Mouse (Mus musculus): ENCODE data around the gene Apob. TPM values are rescaled to one million over a fixed set of nuclear protein-coding genes. Genes with fewer than 3 reads are reported as not detected.

Apob gene
- polyA plus RNA-seq, 1 experiment from 2014 or later: 0.58 TPM

- no peak overlapping the region for H3K4me3 ChIP-seq (ENCODE audit: low read depth, low read length)
- H3K36me3 ChIP-seq (replicated peaks; ENCODE audit: control insufficient read depth, insufficient read depth, low read depth, low read length): no peaks in the 10 kb centered on the region
- H3K9me3 ChIP-seq (replicated peaks; ENCODE audit: control insufficient read depth, low read length): no peaks in the 10 kb centered on the region
- no peaks in the 10 kb centered on the region for H3K27me3 ChIP-seq (ENCODE audit: control insufficient read depth, insufficient read depth, low read length)
- ATAC-seq (replicated peaks; ENCODE audit: insufficient number of reproducible peaks, low FRiP score, low TSS enrichment, low read depth) (no peak), DNase-seq (ENCODE audit: low spot score) (no peak)
- no peak overlapping the region for H3K9ac ChIP-seq (replicated peaks; ENCODE audit: low read length)
- H3K4me1 ChIP-seq (ENCODE audit: control insufficient read depth, insufficient read depth, low read length): no peaks in the 10 kb centered on the region
- no peak overlapping the region for H3K27ac ChIP-seq (replicated peaks; ENCODE audit: low read depth, low read length)
- no peak overlapping the region for H3K4me2 ChIP-seq (ENCODE audit: low read depth, low read length)
- 83% methylated on average over 2 of the region's 2 CpGs for WGBS
These were observed 7.1 kb upstream of the Apob start for GRCm38 (mm10) chr12:7970301-7970700.

GRCm38 (mm10) chr12:7970817-7971216, 6.6 kb upstream of the Apob start:
- DNase-seq (ENCODE audit: low spot score) (no peak), ATAC-seq (replicated peaks; ENCODE audit: insufficient number of reproducible peaks, low FRiP score, low TSS enrichment, low read depth) (no peak)
- H3K4me1 ChIP-seq (ENCODE audit: control insufficient read depth, insufficient read depth, low read length): no peaks in the 10 kb centered on the region
- no peak overlapping the region for H3K27ac ChIP-seq (replicated peaks; ENCODE audit: low read depth, low read length)
- H3K9ac ChIP-seq (replicated peaks; ENCODE audit: low read length): no peak overlapping the region
- 55% methylated on average over 3 of the region's 3 CpGs for WGBS
- no peak overlapping the region for H3K4me2 ChIP-seq (ENCODE audit: low read depth, low read length)
- H3K27me3 ChIP-seq (ENCODE audit: control insufficient read depth, insufficient read depth, low read length): no peaks in the 10 kb centered on the region
- no peaks in the 10 kb centered on the region for H3K9me3 ChIP-seq (replicated peaks; ENCODE audit: control insufficient read depth, low read length)
- no peak overlapping the region for H3K4me3 ChIP-seq (ENCODE audit: low read depth, low read length)
- no peaks in the 10 kb centered on the region for H3K36me3 ChIP-seq (replicated peaks; ENCODE audit: control insufficient read depth, insufficient read depth, low read depth, low read length)

GRCm38 (mm10) chr12:7971736-7972135, 5.7 kb upstream of the Apob start:
- H3K27ac ChIP-seq (replicated peaks; ENCODE audit: low read depth, low read length): no peak overlapping the region
- no peaks in the 10 kb centered on the region for H3K36me3 ChIP-seq (replicated peaks; ENCODE audit: control insufficient read depth, insufficient read depth, low read depth, low read length)
- H3K27me3 ChIP-seq (ENCODE audit: control insufficient read depth, insufficient read depth, low read length): no peaks in the 10 kb centered on the region
- no peak for ATAC-seq (replicated peaks; ENCODE audit: insufficient number of reproducible peaks, low FRiP score, low TSS enrichment, low read depth)
- H3K9ac ChIP-seq (replicated peaks; ENCODE audit: low read length): no peak overlapping the region
- no peak overlapping the region for H3K4me3 ChIP-seq (ENCODE audit: low read depth, low read length)
- no peak overlapping the region for H3K4me2 ChIP-seq (ENCODE audit: low read depth, low read length)
- WGBS: 89% methylated on average over 2 of the region's 2 CpGs
- DNase-seq (ENCODE audit: low spot score): no peak
- H3K9me3 ChIP-seq (replicated peaks; ENCODE audit: control insufficient read depth, low read length): no peaks in the 10 kb centered on the region
- H3K4me1 ChIP-seq (ENCODE audit: control insufficient read depth, insufficient read depth, low read length): no peaks in the 10 kb centered on the region

- no peak overlapping the region for H3K4me2 ChIP-seq (ENCODE audit: low read depth, low read length)
- H3K36me3 ChIP-seq (replicated peaks; ENCODE audit: control insufficient read depth, insufficient read depth, low read depth, low read length): no peaks in the 10 kb centered on the region
- no peaks in the 10 kb centered on the region for H3K9me3 ChIP-seq (replicated peaks; ENCODE audit: control insufficient read depth, low read length)
- 69% methylated on average over 5 of the region's 5 CpGs for WGBS
- H3K4me3 ChIP-seq (ENCODE audit: low read depth, low read length): no peak overlapping the region
- H3K27me3 ChIP-seq (ENCODE audit: control insufficient read depth, insufficient read depth, low read length): no peaks in the 10 kb centered on the region
- H3K4me1 ChIP-seq (ENCODE audit: control insufficient read depth, insufficient read depth, low read length): no peaks in the 10 kb centered on the region
- H3K9ac ChIP-seq (replicated peaks; ENCODE audit: low read length): no peak overlapping the region
- no peak overlapping the region for H3K27ac ChIP-seq (replicated peaks; ENCODE audit: low read depth, low read length)
- ATAC-seq (replicated peaks; ENCODE audit: insufficient number of reproducible peaks, low FRiP score, low TSS enrichment, low read depth) (no peak), DNase-seq (ENCODE audit: low spot score) (no peak)
These were observed 3.6 kb upstream of the Apob start for GRCm38 (mm10) chr12:7973773-7974322.

- no peak overlapping the region for H3K9ac ChIP-seq (replicated peaks; ENCODE audit: low read length)
- ATAC-seq (replicated peaks; ENCODE audit: insufficient number of reproducible peaks, low FRiP score, low TSS enrichment, low read depth) (peak; percentile 89), DNase-seq (ENCODE audit: low spot score) (peak; percentile 84)
- H3K4me1 ChIP-seq (ENCODE audit: control insufficient read depth, insufficient read depth, low read length): no peaks in the 10 kb centered on the region
- H3K9me3 ChIP-seq (replicated peaks; ENCODE audit: control insufficient read depth, low read length): no peaks in the 10 kb centered on the region
- no peaks in the 10 kb centered on the region for H3K27me3 ChIP-seq (ENCODE audit: control insufficient read depth, insufficient read depth, low read length)
- 43% methylated on average over 13 of the region's 13 CpGs for WGBS
- H3K27ac ChIP-seq (replicated peaks; ENCODE audit: low read depth, low read length): no peak overlapping the region
- H3K4me2 ChIP-seq (ENCODE audit: low read depth, low read length): no peak overlapping the region
- H3K4me3 ChIP-seq (ENCODE audit: low read depth, low read length): no peak overlapping the region
- no peaks in the 10 kb centered on the region for H3K36me3 ChIP-seq (replicated peaks; ENCODE audit: control insufficient read depth, insufficient read depth, low read depth, low read length)
These were observed 889 bp downstream of the Apob start for GRCm38 (mm10) chr12:7978190-7978884.

- Histone ChIP-seq H3K9me3 (replicated peaks; ENCODE audit: control insufficient read depth, low read length) (no peaks in the 10 kb centered on the region), H3K36me3 (replicated peaks; ENCODE audit: control insufficient read depth, insufficient read depth, low read depth, low read length) (no peaks in the 10 kb centered on the region), H3K9ac (replicated peaks; ENCODE audit: low read length) (no peak overlapping the region), H3K4me2 (ENCODE audit: low read depth, low read length) (no peak overlapping the region), H3K27ac (replicated peaks; ENCODE audit: low read depth, low read length) (no peak overlapping the region), H3K4me1 (ENCODE audit: control insufficient read depth, insufficient read depth, low read length) (no peaks in the 10 kb centered on the region), H3K4me3 (ENCODE audit: low read depth, low read length) (no peak overlapping the region), H3K27me3 (ENCODE audit: control insufficient read depth, insufficient read depth, low read length) (no peaks in the 10 kb centered on the region)
- WGBS: 89% methylated on average over 1 of the region's 1 CpGs
- ATAC-seq (replicated peaks; ENCODE audit: insufficient number of reproducible peaks, low FRiP score, low TSS enrichment, low read depth): no peak
- no peak for DNase-seq (ENCODE audit: low spot score)
These were observed 7.0 kb downstream of the Apob start for GRCm38 (mm10) chr12:7984411-7984810.

- Histone ChIP-seq H3K27me3 (ENCODE audit: control insufficient read depth, insufficient read depth, low read length) (no peaks in the 10 kb centered on the region), H3K27ac (replicated peaks; ENCODE audit: low read depth, low read length) (no peak overlapping the region), H3K4me1 (ENCODE audit: control insufficient read depth, insufficient read depth, low read length) (no peaks in the 10 kb centered on the region), H3K36me3 (replicated peaks; ENCODE audit: control insufficient read depth, insufficient read depth, low read depth, low read length) (no peaks in the 10 kb centered on the region), H3K4me2 (ENCODE audit: low read depth, low read length) (no peak overlapping the region), H3K9ac (replicated peaks; ENCODE audit: low read length) (no peak overlapping the region), H3K4me3 (ENCODE audit: low read depth, low read length) (no peak overlapping the region), H3K9me3 (replicated peaks; ENCODE audit: control insufficient read depth, low read length) (no peaks in the 10 kb centered on the region)
- ATAC-seq (replicated peaks; ENCODE audit: insufficient number of reproducible peaks, low FRiP score, low TSS enrichment, low read depth): no peak
- WGBS: 10% methylated on average over 3 of the region's 3 CpGs
- peak; percentile 90 for DNase-seq (ENCODE audit: low spot score)
These were observed 13.4 kb downstream of the Apob start for GRCm38 (mm10) chr12:7990804-7991203.

- no peak overlapping the region for H3K4me2 ChIP-seq (ENCODE audit: low read depth, low read length)
- no peak overlapping the region for H3K27ac ChIP-seq (replicated peaks; ENCODE audit: low read depth, low read length)
- H3K9me3 ChIP-seq (replicated peaks; ENCODE audit: control insufficient read depth, low read length): no peaks in the 10 kb centered on the region
- H3K4me1 ChIP-seq (ENCODE audit: control insufficient read depth, insufficient read depth, low read length): no peaks in the 10 kb centered on the region
- H3K36me3 ChIP-seq (replicated peaks; ENCODE audit: control insufficient read depth, insufficient read depth, low read depth, low read length): no peaks in the 10 kb centered on the region
- H3K9ac ChIP-seq (replicated peaks; ENCODE audit: low read length): no peak overlapping the region
- H3K4me3 ChIP-seq (ENCODE audit: low read depth, low read length): no peak overlapping the region
- ATAC-seq (replicated peaks; ENCODE audit: insufficient number of reproducible peaks, low FRiP score, low TSS enrichment, low read depth): no peak
- no peaks in the 10 kb centered on the region for H3K27me3 ChIP-seq (ENCODE audit: control insufficient read depth, insufficient read depth, low read length)
- no peak for DNase-seq (ENCODE audit: low spot score)
- WGBS: 43% methylated on average over 1 of the region's 1 CpGs
These were observed 14.1 kb downstream of the Apob start for GRCm38 (mm10) chr12:7991570-7991969.

Measured in embryonic facial prominence, embryonic 11.5 days (tissue).